Mouse (Mus musculus) stomach, postnatal 0 days (tissue): Measurements from ENCODE around the gene Bsx. TPM values are rescaled to one million over a fixed set of nuclear protein-coding genes. Genes with fewer than 3 reads are reported as not detected.

Experiments
- ATAC-seq: fragments of 200-750 bp; cut with Nextera tagmentation; 2 replicates; pipeline ENCODE4 v1.8.0; 2017; ENCODE audit not compliant: low FRiP score, low TSS enrichment
- DNase-seq: peaks from one replicate; pipeline ENCODE4 v3.0.0-alpha.2; 2016; ENCODE audit warnings: low spot score
- H3K27ac ChIP-seq: fragments of 300-500 bp; sonication (generic); replicated peaks from 2 replicates; pipeline ENCODE4 v1.5.1; 2014; ENCODE audit warnings: mild to moderate bottlenecking, control low read depth
- H3K27me3 ChIP-seq: fragments of 300-500 bp; sonication (generic); 2 replicates; pipeline ENCODE4 v1.6.1; 2014; ENCODE audit warnings: low read length; ENCODE audit not compliant: control insufficient read depth, insufficient read depth
- H3K36me3 ChIP-seq: fragments of 300-500 bp; sonication (generic); 2 replicates; pipeline ENCODE4 v1.6.1; 2014; ENCODE audit warnings: low read length, mixed read lengths; ENCODE audit not compliant: control insufficient read depth, insufficient read depth
- H3K4me1 ChIP-seq: fragments of 300-500 bp; sonication (generic); replicated peaks from 2 replicates; pipeline ENCODE4 v1.6.1; 2014; ENCODE audit warnings: antibody characterized with exemption; ENCODE audit not compliant: control insufficient read depth, insufficient read depth
- H3K4me2 ChIP-seq: fragments of 300-500 bp; sonication (generic); replicated peaks from 2 replicates; pipeline ENCODE4 v1.6.1; 2014; ENCODE audit warnings: low read depth, mild to moderate bottlenecking, control low read depth, moderate library complexity
- H3K4me3 ChIP-seq: fragments of 300-500 bp; sonication (generic); 2 replicates; pipeline ENCODE4 v1.5.1; 2014; ENCODE audit warnings: low read depth, low read length, control low read depth
- H3K9ac ChIP-seq: fragments of 300-500 bp; sonication (generic); 2 replicates; pipeline ENCODE4 v1.6.1; 2014; ENCODE audit warnings: mild to moderate bottlenecking, low read length, control low read depth, mixed read lengths
- H3K9me3 ChIP-seq: fragments of 300-500 bp; sonication (generic); 2 replicates; pipeline ENCODE4 v1.6.1; 2016; ENCODE audit warnings: low read length; ENCODE audit not compliant: control insufficient read depth
- CTCF ChIP-seq: IDR thresholded peaks from 2 replicates; pipeline ENCODE4 v1.5.1; 2016; ENCODE audit warnings: antibody characterized with exemption, low read depth, mild to moderate bottlenecking, moderate library complexity
- EP300 ChIP-seq: optimal IDR thresholded peaks from 2 replicates; pipeline ENCODE3; 2016; ENCODE audit warnings: antibody characterized with exemption
- WGBS: fragments of 180-500 bp; shearing (Covaris S2); extraction: QIAGEN DNeasy Blood & Tissue Kit; methylation state at CpG from one replicate; pipeline ENCODE4 v1.1.7; 2014; 5-methylcytosine and 5-hydroxymethylcytosine counted together
- polyA plus RNA-seq: library from polyadenylated mRNA; unstranded; fragments of >200 nt; fragmentation: Nextera tagmentation; extraction: Ambion mirVana; gene quantifications from 2 replicates; pipeline ENCODE4 v1.2.1, GENCODE M21; 2015

Bsx gene
- polyA plus RNA-seq, 1 experiment from 2014 or later: not detected

DNA sequence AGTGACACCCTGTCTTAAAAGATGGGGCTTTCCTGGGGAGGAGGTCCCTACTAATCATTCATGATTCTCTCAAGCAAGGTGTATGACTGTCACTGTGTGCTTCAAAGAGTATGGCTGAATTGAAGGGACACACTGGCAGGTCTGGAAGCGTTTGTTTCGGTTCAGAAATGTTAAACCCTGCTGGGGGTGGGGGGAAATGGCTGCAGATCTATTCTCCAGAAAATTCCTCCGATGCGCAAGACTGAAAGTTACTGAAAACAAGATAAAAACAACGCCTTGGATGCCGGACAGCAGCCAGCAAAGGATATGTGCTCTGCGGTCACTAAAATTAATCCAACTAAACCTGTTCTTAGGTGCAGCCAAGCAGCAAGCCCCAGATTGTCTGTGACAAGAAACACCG is 34.5 kb downstream of the Bsx start:
- Histone ChIP-seq H3K4me3 (no peak overlapping the region), H3K27ac (no peak overlapping the region), H3K9ac (no peak overlapping the region), H3K36me3 (no peaks in the 10 kb centered on the region), H3K9me3 (no peaks in the 10 kb centered on the region), H3K4me1 (no peaks in the 10 kb centered on the region), H3K4me2 (no peak overlapping the region), H3K27me3 (no peaks in the 10 kb centered on the region)
- 76% methylated on average over 8 of the region's 8 CpGs for WGBS
- no peak for TF ChIP-seq CTCF
- no peak for TF ChIP-seq EP300
- ATAC-seq (no peak), DNase-seq (no peak)

- H3K9me3 ChIP-seq: no peaks in the 10 kb centered on the region
- no peaks in the 10 kb centered on the region for H3K4me1 ChIP-seq
- TF ChIP-seq CTCF (no peak), EP300 (no peak)
- ATAC-seq (no peak), DNase-seq (no peak)
- H3K9ac ChIP-seq: no peak overlapping the region
- no peak overlapping the region for H3K4me3 ChIP-seq
- WGBS: 78% methylated on average over 7 of the region's 7 CpGs
- no peak overlapping the region for H3K27ac ChIP-seq
- H3K4me2 ChIP-seq: no peak overlapping the region
- no peaks in the 10 kb centered on the region for H3K27me3 ChIP-seq
- H3K36me3 ChIP-seq: no peaks in the 10 kb centered on the region
These were observed 35.0 kb downstream of the Bsx start for GRCm38 (mm10) chr9:40908915-40909314.

- no peak for DNase-seq
- no peak overlapping the region for H3K27ac ChIP-seq
- H3K27me3 ChIP-seq: no peaks in the 10 kb centered on the region
- no peaks in the 10 kb centered on the region for H3K9me3 ChIP-seq
- no peak for TF ChIP-seq CTCF
- no peak for TF ChIP-seq EP300
- no peak for ATAC-seq
- no peak overlapping the region for H3K4me2 ChIP-seq
- H3K36me3 ChIP-seq: no peaks in the 10 kb centered on the region
- no peaks in the 10 kb centered on the region for H3K4me1 ChIP-seq
- WGBS: 61% methylated on average over 12 of the region's 12 CpGs
- no peak overlapping the region for H3K9ac ChIP-seq
- H3K4me3 ChIP-seq: no peak overlapping the region
These were observed 44.1 kb downstream of the Bsx start for GRCm38 (mm10) chr9:40917871-40918613.

- H3K9ac ChIP-seq: no peak overlapping the region
- H3K36me3 ChIP-seq: no peaks in the 10 kb centered on the region
- DNase-seq (no peak), ATAC-seq (no peak)
- no peak overlapping the region for H3K27ac ChIP-seq
- no peak overlapping the region for H3K4me2 ChIP-seq
- no peaks in the 10 kb centered on the region for H3K9me3 ChIP-seq
- TF ChIP-seq EP300 (no peak), CTCF (no peak)
- no peak overlapping the region for H3K4me3 ChIP-seq
- no peaks in the 10 kb centered on the region for H3K27me3 ChIP-seq
- WGBS: 68% methylated on average over 17 of the region's 17 CpGs
- H3K4me1 ChIP-seq: no peaks in the 10 kb centered on the region
These were observed 53.5 kb downstream of the Bsx start for GRCm38 (mm10) chr9:40927351-40927980.

Other genes with a start within 250 kb of the Bsx start
- not detected in 2 replicates for gene Gm21915, start 203.5 kb upstream of the Bsx start, polyA plus RNA-seq
- 17.7 and 17.8 TPM in 2 replicates for gene Clmp, start 188.2 kb upstream of the Bsx start, polyA plus RNA-seq
- gene Hspa8, start 73.1 kb upstream of the Bsx start, polyA plus RNA-seq: 991 and 1,085 TPM in 2 replicates
- 0.04 and 0.07 TPM in 2 replicates for gene Jhy, start 90.0 kb downstream of the Bsx start, polyA plus RNA-seq
- gene Crtam, start 130.5 kb downstream of the Bsx start, polyA plus RNA-seq: not detected in 2 replicates